Mouse (Mus musculus) liver, embryonic 11.5 days (tissue): ENCODE measurements around the gene Nav1. TPM values are rescaled to one million over a fixed set of nuclear protein-coding genes. Genes with fewer than 3 reads are reported as not detected.

Experiments used
- ATAC-seq: fragments of 200-750 bp; cut with Nextera tagmentation; replicated peaks from 2 replicates; pipeline ENCODE4 v1.8.0; 2017; ENCODE audit warnings: moderate number of reproducible peaks, mild to moderate bottlenecking, moderate TSS enrichment, moderate library complexity; ENCODE audit not compliant: low FRiP score
- DNase-seq: peaks from one replicate; pipeline ENCODE4 v3.0.0-alpha.2; 2017; ENCODE audit warnings: low spot score
- H3K27ac ChIP-seq: fragments of 300-500 bp; sonication (generic); 2 replicates; pipeline ENCODE4 v1.5.1; 2014; ENCODE audit warnings: mild to moderate bottlenecking, low read depth, low read length, control low read depth
- H3K27me3 ChIP-seq: fragments of 300-500 bp; sonication (generic); replicated peaks from 2 replicates; pipeline ENCODE4 v1.6.1; 2014; ENCODE audit warnings: low read length, mixed read lengths; ENCODE audit not compliant: control insufficient read depth, insufficient read depth
- H3K36me3 ChIP-seq: fragments of 300-500 bp; sonication (generic); 2 replicates; pipeline ENCODE4 v1.6.1; 2014; ENCODE audit warnings: mild to moderate bottlenecking, low read length, moderate library complexity, mixed read lengths; ENCODE audit not compliant: control insufficient read depth, insufficient read depth
- H3K4me1 ChIP-seq: fragments of 300-500 bp; sonication (generic); replicated peaks from 2 replicates; pipeline ENCODE4 v1.6.1; 2014; ENCODE audit warnings: low read length, mixed read lengths; ENCODE audit not compliant: control insufficient read depth, insufficient read depth
- H3K4me2 ChIP-seq: fragments of 300-500 bp; sonication (generic); 2 replicates; pipeline ENCODE4 v1.6.1; 2014; ENCODE audit warnings: mild to moderate bottlenecking, control low read depth, moderate library complexity
- H3K4me3 ChIP-seq: fragments of 300-500 bp; sonication (generic); 2 replicates; pipeline ENCODE4 v1.5.1; 2014; ENCODE audit warnings: low read depth, low read length, control low read depth
- H3K9ac ChIP-seq: fragments of 300-500 bp; sonication (generic); 2 replicates; pipeline ENCODE4 v1.6.1; 2014; ENCODE audit warnings: low read depth, low read length, control low read depth
- H3K9me3 ChIP-seq: fragments of 300-500 bp; sonication (generic); 2 replicates; pipeline ENCODE4 v1.6.1; 2016; ENCODE audit warnings: low read length, inconsistent platforms, mixed read lengths; ENCODE audit not compliant: control insufficient read depth
- WGBS: fragments of 180-500 bp; shearing (Covaris S2); extraction: QIAGEN DNeasy Blood & Tissue Kit; methylation state at CpG from one replicate; pipeline ENCODE4 v1.1.7; 2014; 5-methylcytosine and 5-hydroxymethylcytosine counted together
- polyA plus RNA-seq: library from polyadenylated mRNA; unstranded; fragments of >200 nt; fragmentation: Nextera tagmentation; extraction: Ambion mirVana; gene quantifications from 2 replicates; pipeline ENCODE4 v1.2.1, GENCODE M21; 2014

Nav1 gene
- polyA plus RNA-seq, 1 experiment from 2014 or later, result 8.9 TPM

DNA sequence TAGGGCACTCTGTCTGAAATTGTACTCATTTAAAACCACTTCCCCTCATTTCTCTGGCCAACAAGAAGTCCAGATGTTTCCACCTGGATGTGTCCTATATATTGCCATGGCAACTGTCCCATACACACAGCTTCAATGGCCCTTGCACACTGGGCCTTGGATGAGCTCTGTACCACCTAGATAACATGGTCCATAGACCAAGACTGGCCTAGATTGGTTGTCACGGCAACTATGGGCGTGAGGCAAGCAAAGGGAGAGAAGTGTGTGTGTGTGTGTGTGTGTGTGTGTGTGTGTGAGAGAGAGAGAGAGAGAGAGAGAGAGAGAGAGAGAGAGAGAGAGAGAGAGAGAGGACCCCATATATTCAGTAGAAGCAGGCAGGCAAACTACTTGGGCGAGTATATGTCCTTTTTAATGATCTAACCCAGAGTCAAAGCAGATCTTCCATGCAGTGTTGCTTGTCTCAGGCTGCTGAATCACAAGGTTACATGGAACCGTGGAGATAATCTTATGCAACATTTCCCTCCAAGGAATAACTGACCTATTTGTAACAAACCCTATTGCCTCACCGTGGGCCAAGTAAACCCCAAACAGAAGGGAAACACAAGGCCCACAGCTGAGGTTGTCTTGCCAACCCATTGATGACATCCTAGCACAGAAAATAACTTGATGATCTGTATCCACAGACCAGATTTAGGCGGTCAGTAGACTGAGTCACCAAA is 13.4 kb downstream of the Nav1 start:
- H3K27me3 ChIP-seq, result no peaks in the 10 kb centered on the region
- H3K9me3 ChIP-seq, result no peaks in the 10 kb centered on the region
- no peak overlapping the region for H3K27ac ChIP-seq
- WGBS, result 80% methylated on average over 6 of the region's 6 CpGs
- no peak for ATAC-seq
- peaks cover 3% of the 10 kb centered on the region; the same call in 1 of the 2 replicates for H3K4me1 ChIP-seq
- no peak overlapping the region for H3K9ac ChIP-seq
- H3K4me2 ChIP-seq, result no peak overlapping the region
- H3K4me3 ChIP-seq, result no peak overlapping the region
- no peak for DNase-seq
- no peaks in the 10 kb centered on the region for H3K36me3 ChIP-seq

- Histone ChIP-seq H3K4me2 (no peak overlapping the region), H3K9me3 (no peaks in the 10 kb centered on the region), H3K4me1 (peaks cover 4% of the 10 kb centered on the region), H3K27me3 (peaks cover 5% of the 10 kb centered on the region; the same call in 1 of the 2 replicates), H3K4me3 (no peak overlapping the region), H3K36me3 (no peaks in the 10 kb centered on the region), H3K27ac (no peak overlapping the region), H3K9ac (no peak overlapping the region)
- WGBS, result 77% methylated on average over 9 of the region's 9 CpGs
- DNase-seq (no peak), ATAC-seq (no peak)
Observed at GRCm38 (mm10) chr1:135590776-135591175, 16.3 kb downstream of the Nav1 start.

DNA sequence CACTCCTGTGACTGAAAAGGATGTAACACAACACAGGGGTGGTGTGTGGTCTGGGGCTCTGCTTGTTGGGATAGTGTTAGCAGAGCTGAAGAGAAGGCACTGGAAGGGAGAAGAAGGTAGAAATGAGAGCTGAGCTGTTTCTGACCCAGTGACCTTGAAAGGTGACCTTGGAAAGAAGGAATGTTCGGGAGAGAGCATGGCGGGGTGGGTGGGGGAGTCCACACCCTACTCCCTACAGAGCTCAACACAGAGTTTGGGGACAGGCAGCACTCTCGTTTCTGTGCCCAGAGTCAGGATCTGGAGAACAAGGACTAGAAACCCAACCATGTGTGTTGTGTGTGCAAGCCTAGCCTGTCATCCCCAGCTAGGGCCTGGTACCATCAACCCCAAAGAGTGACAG is 18.1 kb downstream of the Nav1 start:
- Histone ChIP-seq H3K4me3 (no peak overlapping the region), H3K9ac (no peak overlapping the region), H3K27ac (no peak overlapping the region), H3K9me3 (no peaks in the 10 kb centered on the region), H3K4me1 (peaks cover 14% of the 10 kb centered on the region), H3K27me3 (peaks cover 22% of the 10 kb centered on the region), H3K36me3 (no peaks in the 10 kb centered on the region), H3K4me2 (no peak overlapping the region)
- ATAC-seq (no peak), DNase-seq (no peak)
- whole genome bisulfite sequencing, result 77% methylated on average over 3 of the region's 3 CpGs

- Histone ChIP-seq H3K9ac (no peak overlapping the region), H3K36me3 (no peaks in the 10 kb centered on the region), H3K27ac (no peak overlapping the region), H3K4me1 (peaks cover 15% of the 10 kb centered on the region), H3K27me3 (peaks cover 30% of the 10 kb centered on the region), H3K4me3 (no peak overlapping the region), H3K9me3 (no peaks in the 10 kb centered on the region), H3K4me2 (no peak overlapping the region)
- 0 out of 2 replicates have a peak, but pooled peaks have one; percentile 32 for ATAC-seq
- no peak for DNase-seq
Observed at GRCm38 (mm10) chr1:135586903-135587302, 20.2 kb downstream of the Nav1 start.

DNA sequence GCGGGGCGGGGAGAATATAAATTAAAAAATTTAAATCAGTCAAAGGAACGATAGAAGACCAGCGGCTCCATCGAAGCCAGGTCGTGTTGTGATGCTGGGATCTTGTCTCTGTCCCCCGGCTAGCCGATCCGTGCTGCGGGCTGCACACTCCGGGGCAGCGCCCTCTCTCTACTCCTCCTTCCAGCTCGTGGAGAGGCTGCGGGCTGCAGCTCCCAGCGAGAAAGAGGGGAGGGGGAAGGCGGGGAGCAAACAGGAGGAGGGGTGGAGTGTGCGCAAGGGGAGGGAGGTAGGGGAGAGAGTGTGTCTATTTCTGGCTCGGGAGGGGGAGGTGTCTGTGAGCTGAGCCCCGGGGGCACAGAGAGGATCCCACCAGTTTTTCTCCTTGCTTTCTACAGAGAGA is 21.5 kb downstream of the Nav1 start:
- 1% methylated on average over 18 of the region's 19 CpGs for WGBS
- DNase-seq, result peak; percentile 67
- Histone ChIP-seq H3K9me3 (no peaks in the 10 kb centered on the region), H3K4me3 (peak overlapping the region; percentile 49), H3K4me2 (peak overlapping the region; percentile 77), H3K27ac (no peak overlapping the region; the same call in 1 of the 2 replicates), H3K36me3 (no peaks in the 10 kb centered on the region), H3K4me1 (peaks cover 15% of the 10 kb centered on the region), H3K9ac (peak overlapping the region; percentile 32; the same call in 1 of the 2 replicates), H3K27me3 (peaks cover 30% of the 10 kb centered on the region)
- 0 out of 2 replicates have a peak, but pooled peaks have one; percentile 22 for ATAC-seq

DNA sequence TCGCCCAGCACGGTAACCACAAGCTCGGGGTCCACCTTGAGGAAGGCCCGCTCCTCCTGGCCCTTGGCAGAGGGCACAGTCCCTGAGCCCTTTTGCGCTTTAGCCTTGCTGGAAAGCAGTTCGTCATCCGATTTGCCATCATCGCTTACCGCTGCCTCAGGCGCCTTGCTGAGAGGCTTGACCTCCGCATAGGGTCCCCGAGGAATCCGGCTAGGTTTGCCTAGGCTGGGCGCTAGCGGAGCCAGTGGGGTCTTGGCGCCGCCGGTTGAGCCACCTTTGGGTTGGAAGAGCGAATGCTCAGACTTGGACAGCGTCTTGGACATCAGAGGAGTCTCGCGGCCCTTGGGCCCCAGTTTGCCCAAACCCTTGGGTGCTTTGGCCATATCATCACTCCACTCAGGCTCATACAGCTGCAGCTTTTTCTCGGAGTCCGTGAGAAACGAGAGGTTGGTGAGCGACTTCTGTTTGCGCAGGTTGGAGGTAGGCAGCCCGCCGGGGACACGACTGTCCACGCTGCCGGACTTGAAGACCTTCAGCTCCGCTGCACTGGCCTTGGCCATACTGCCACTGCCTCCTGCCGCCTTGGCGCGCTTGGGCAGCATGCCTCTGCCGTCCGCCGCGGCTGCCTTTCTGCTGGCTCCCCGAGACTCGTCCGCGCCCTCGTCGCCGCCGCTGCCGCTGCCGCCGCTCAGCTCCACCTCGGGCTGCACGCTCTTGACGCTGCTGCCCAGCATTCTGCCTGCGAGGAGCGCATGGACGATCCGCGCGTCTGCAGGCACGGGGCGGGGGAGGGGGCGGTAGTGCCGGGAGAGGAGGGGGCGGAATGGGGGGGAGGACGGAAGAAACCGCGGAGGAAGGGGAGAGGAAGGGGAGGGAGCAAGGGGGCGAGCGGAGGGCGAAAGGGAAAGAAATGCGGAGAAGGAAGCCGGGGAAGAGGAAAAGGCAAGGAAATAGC is 22.2 kb downstream of the Nav1 start:
- Histone ChIP-seq H3K4me3 (peak overlapping the region; percentile 49), H3K4me2 (peak overlapping the region; percentile 77), H3K27ac (no peak overlapping the region), H3K36me3 (no peaks in the 10 kb centered on the region), H3K27me3 (peaks cover 30% of the 10 kb centered on the region), H3K9ac (0 out of 2 replicates have a peak overlapping the region, but pooled peaks have one; percentile 17), H3K9me3 (no peaks in the 10 kb centered on the region), H3K4me1 (peaks cover 15% of the 10 kb centered on the region)
- WGBS, result 8% methylated on average over 70 of the region's 73 CpGs
- peak; percentile 47 for DNase-seq
- no peak for ATAC-seq

GRCm38 (mm10) chr1:135583678-135584515 is 23.2 kb downstream of the Nav1 start:
- Histone ChIP-seq H3K27ac (no peak overlapping the region; the same call in 1 of the 2 replicates), H3K36me3 (no peaks in the 10 kb centered on the region), H3K4me2 (peak overlapping the region; percentile 77), H3K4me1 (peaks cover 15% of the 10 kb centered on the region), H3K27me3 (peaks cover 30% of the 10 kb centered on the region), H3K9ac (0 out of 2 replicates have a peak overlapping the region, but pooled peaks have one; percentile 3), H3K4me3 (peak overlapping the region; percentile 49), H3K9me3 (no peaks in the 10 kb centered on the region)
- ATAC-seq (no peak), DNase-seq (no peak)
- 33% methylated on average over 21 of the region's 21 CpGs for WGBS
